Mouse (Mus musculus) olfactory bulb, adult 2 months (tissue): Measurements from ENCODE around the gene Tfap2c.

ENCODE experiments used
- CTCF ChIP-seq: fragments of 200-500 bp; IDR thresholded peaks from 2 replicates; pipeline ENCODE4 v1.5.1; 2012; ENCODE audit warnings: low read depth, mild to moderate bottlenecking, low read length, moderate library complexity; ENCODE audit not compliant: insufficient read depth
- POLR2A ChIP-seq: fragments of 200-500 bp; IDR thresholded peaks from 2 replicates; pipeline ENCODE4 v1.6.1; 2012; ENCODE audit warnings: mild to moderate bottlenecking, low read depth, low read length, moderate library complexity; ENCODE audit not compliant: insufficient read depth

- no peak for TF ChIP-seq CTCF
- TF ChIP-seq POLR2A: no peak
Observed at GRCm38 (mm10) chr2:172583312-172583711, 33.9 kb downstream of the Tfap2c start.
